Mouse (Mus musculus) midbrain, postnatal 0 days (tissue): ENCODE data around the gene Agrn. TPM values are rescaled to one million over a fixed set of nuclear protein-coding genes. Genes with fewer than 3 reads are reported as not detected.

ENCODE experiments used
- ATAC-seq: fragments of 200-750 bp; cut with Nextera tagmentation; 2 replicates; pipeline ENCODE4 v1.8.0; 2017; ENCODE audit warnings: moderate number of reproducible peaks, mild to moderate bottlenecking, moderate TSS enrichment, moderate library complexity; ENCODE audit not compliant: low FRiP score
- DNase-seq: peaks from one replicate; pipeline ENCODE4 v3.0.0-alpha.2; 2015; ENCODE audit warnings: low spot score
- H3K27ac ChIP-seq: fragments of 300-500 bp; sonication (generic); 2 replicates; pipeline ENCODE4 v1.5.1; 2014; ENCODE audit warnings: low read depth, mild to moderate bottlenecking, low read length, mixed read lengths
- H3K27me3 ChIP-seq: fragments of 300-500 bp; sonication (generic); 2 replicates; pipeline ENCODE4 v1.6.1; 2014; ENCODE audit warnings: low read length, control low read depth, mixed read lengths; ENCODE audit not compliant: insufficient read depth
- H3K36me3 ChIP-seq: fragments of 300-500 bp; sonication (generic); 2 replicates; pipeline ENCODE4 v1.6.1; 2014; ENCODE audit warnings: low read length, control low read depth, mixed read lengths; ENCODE audit not compliant: insufficient read depth
- H3K4me1 ChIP-seq: fragments of 300-500 bp; sonication (generic); 2 replicates; pipeline ENCODE4 v1.6.1; 2014; ENCODE audit warnings: mild to moderate bottlenecking, control low read depth, antibody characterized with exemption, low read length, mixed read lengths; ENCODE audit not compliant: insufficient read depth
- H3K4me2 ChIP-seq: fragments of 300-500 bp; sonication (generic); 2 replicates; pipeline ENCODE4 v1.6.1; 2014; ENCODE audit warnings: low read depth, mild to moderate bottlenecking, low read length, mixed read lengths; ENCODE audit not compliant: poor library complexity, severe bottlenecking
- H3K4me3 ChIP-seq: fragments of 300-500 bp; sonication (generic); 2 replicates; pipeline ENCODE4 v1.5.1; 2014; ENCODE audit warnings: low read depth, mild to moderate bottlenecking, low read length, moderate library complexity
- H3K9ac ChIP-seq: fragments of 300-500 bp; sonication (generic); replicated peaks from 2 replicates; pipeline ENCODE4 v1.6.1; 2014; ENCODE audit warnings: mild to moderate bottlenecking, low read length, moderate library complexity, mixed read lengths; ENCODE audit not compliant: poor library complexity, severe bottlenecking
- H3K9me3 ChIP-seq: fragments of 300-500 bp; sonication (generic); 2 replicates; pipeline ENCODE4 v1.6.1; 2016; ENCODE audit warnings: low read length, control low read depth
- CTCF ChIP-seq: IDR thresholded peaks from 2 replicates; pipeline ENCODE4 v1.5.1; 2016; ENCODE audit warnings: antibody characterized with exemption, mild to moderate bottlenecking
- WGBS: fragments of 180-500 bp; shearing (Covaris S2); extraction: QIAGEN DNeasy Blood & Tissue Kit; methylation state at CpG from one replicate; pipeline ENCODE4 v1.1.7; 2014; 5-methylcytosine and 5-hydroxymethylcytosine counted together
- polyA plus RNA-seq: library from polyadenylated mRNA; unstranded; fragments of >200 nt; fragmentation: Nextera tagmentation; extraction: Ambion mirVana; gene quantifications from 2 replicates; pipeline ENCODE4 v1.2.1, GENCODE M21; 2015
- total RNA-seq: library from RNA; depleted of rRNA; stranded (reverse); fragments of >200 nt; gene quantifications from 2 replicates; pipeline ENCODE4 v1.2.3, GENCODE M21; 2014

Gene Agrn
- total and polyA plus RNA-seq, 2 experiments from 2014 or later: 77.1 to 303 TPM

DNA sequence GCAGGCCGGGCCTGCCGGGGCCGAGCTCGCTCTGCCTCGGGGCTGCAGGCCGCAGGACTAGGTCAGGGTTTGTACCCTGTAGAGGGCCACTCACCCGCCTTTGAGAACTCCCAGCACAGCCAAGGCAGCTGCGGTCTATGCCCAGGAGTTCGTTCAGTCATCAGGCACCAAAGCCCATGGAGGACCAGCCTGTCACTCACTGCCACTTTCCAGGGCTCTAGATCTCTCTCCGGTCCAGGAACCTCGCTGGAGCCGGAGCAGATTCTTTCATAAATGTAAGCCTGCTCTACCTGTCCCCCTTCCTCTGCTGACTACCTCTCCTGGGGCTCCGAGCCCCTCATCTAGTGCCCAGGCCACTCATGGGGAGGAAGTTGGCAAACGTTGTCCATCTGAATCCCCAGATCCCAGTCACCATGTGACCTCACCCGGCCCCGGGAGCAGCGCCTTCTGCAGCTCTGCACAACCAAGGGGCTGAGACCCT, 36.8 kb upstream of the Agrn start:
- Histone ChIP-seq H3K9ac (peak overlapping the region; percentile 74), H3K9me3 (no peaks in the 10 kb centered on the region), H3K4me3 (peak overlapping the region; percentile 87), H3K27ac (peak overlapping the region; percentile 92), H3K36me3 (peaks cover 39% of the 10 kb centered on the region), H3K4me2 (peak overlapping the region; percentile 68), H3K27me3 (no peaks in the 10 kb centered on the region), H3K4me1 (peaks cover 4% of the 10 kb centered on the region)
- no peak for TF ChIP-seq CTCF
- DNase-seq: no peak
- no peak for ATAC-seq
- 2% methylated on average over 17 of the region's 17 CpGs for WGBS

DNA sequence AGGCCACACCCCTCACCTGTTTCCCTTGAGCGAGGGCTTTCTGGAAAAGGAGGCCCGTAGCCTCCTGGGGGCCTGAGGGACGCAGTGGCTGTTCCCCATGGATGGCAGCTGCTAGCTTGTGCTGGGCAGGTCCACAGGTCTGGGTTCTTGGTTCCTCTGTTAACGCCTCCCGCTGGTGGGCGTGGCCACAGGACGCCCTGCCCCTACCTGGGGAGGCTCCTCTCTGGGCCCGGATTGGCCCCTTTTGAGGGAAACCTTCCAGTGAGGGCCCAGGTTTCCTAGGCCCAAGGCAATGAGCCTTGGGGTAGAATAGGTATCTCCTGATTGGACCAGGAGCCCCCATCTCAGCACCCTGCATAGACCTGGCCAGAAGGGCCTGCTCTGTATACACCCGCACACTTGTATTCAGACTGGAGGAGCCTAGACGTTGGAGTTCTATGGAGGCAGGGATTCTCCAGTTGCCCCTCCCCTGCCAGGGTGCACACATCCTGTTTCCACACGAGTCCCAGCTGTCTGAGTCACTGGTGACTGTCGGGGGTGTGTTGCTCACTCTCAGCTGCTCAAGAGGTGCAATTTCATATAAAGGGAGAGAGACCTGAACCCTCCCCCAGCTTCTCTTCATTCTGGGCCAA, 31.2 kb upstream of the Agrn start:
- H3K4me2 ChIP-seq: no peak overlapping the region
- no peak overlapping the region for H3K27ac ChIP-seq
- ATAC-seq (no peak), DNase-seq (no peak)
- TF ChIP-seq CTCF: no peak
- H3K27me3 ChIP-seq: no peaks in the 10 kb centered on the region
- 22% methylated on average over 12 of the region's 12 CpGs for WGBS
- H3K9me3 ChIP-seq: no peaks in the 10 kb centered on the region
- H3K4me1 ChIP-seq: peaks cover 2% of the 10 kb centered on the region
- H3K36me3 ChIP-seq: peaks cover 36% of the 10 kb centered on the region
- H3K9ac ChIP-seq: no peak overlapping the region
- H3K4me3 ChIP-seq: no peak overlapping the region

- 30% methylated on average over 18 of the region's 18 CpGs for WGBS
- Histone ChIP-seq H3K4me3 (no peak overlapping the region), H3K9ac (no peak overlapping the region), H3K9me3 (no peaks in the 10 kb centered on the region), H3K27ac (no peak overlapping the region), H3K36me3 (peaks cover 36% of the 10 kb centered on the region), H3K27me3 (no peaks in the 10 kb centered on the region), H3K4me1 (no peaks in the 10 kb centered on the region), H3K4me2 (no peak overlapping the region)
- ATAC-seq (no peak), DNase-seq (peak; percentile 30)
- no peak for TF ChIP-seq CTCF
Measured at GRCm38 (mm10) chr4:156227752-156228392, 30.6 kb upstream of the Agrn start.

DNA sequence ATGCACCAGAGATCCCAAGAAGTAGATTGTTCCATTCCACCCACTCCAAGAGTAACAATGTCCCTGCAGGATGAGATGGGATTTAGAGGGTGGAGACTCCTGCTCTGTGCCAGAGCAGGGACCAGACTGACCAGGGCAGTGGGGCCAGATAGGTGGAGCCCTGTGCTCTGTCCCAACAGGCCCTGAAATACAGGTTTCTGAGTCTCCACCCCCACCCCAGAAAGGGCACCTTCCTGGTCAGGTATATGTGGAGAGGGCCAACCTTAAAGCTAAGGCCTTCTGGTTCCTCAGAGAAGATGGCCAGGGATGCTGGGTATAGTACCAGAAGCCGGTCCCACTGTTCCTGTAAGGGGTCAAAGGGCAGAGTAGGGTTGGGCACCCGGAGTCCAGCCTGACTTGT, 27.0 kb upstream of the Agrn start:
- TF ChIP-seq CTCF: no peak
- Histone ChIP-seq H3K4me3 (no peak overlapping the region), H3K27me3 (no peaks in the 10 kb centered on the region), H3K4me2 (no peak overlapping the region), H3K9me3 (no peaks in the 10 kb centered on the region), H3K36me3 (peaks cover 9% of the 10 kb centered on the region), H3K27ac (no peak overlapping the region), H3K9ac (no peak overlapping the region), H3K4me1 (no peaks in the 10 kb centered on the region)
- WGBS: 87% methylated on average over 2 of the region's 2 CpGs
- ATAC-seq (no peak), DNase-seq (no peak)

- DNase-seq (no peak), ATAC-seq (no peak)
- Histone ChIP-seq H3K9ac (no peak overlapping the region), H3K27ac (no peak overlapping the region), H3K27me3 (no peaks in the 10 kb centered on the region), H3K36me3 (no peaks in the 10 kb centered on the region; the same call in 1 of the 2 replicates), H3K9me3 (no peaks in the 10 kb centered on the region), H3K4me2 (no peak overlapping the region), H3K4me1 (no peaks in the 10 kb centered on the region), H3K4me3 (no peak overlapping the region)
- 93% methylated on average over 11 of the region's 11 CpGs for WGBS
- TF ChIP-seq CTCF: no peak
Measured at GRCm38 (mm10) chr4:156219936-156220335, 22.6 kb upstream of the Agrn start.

DNA sequence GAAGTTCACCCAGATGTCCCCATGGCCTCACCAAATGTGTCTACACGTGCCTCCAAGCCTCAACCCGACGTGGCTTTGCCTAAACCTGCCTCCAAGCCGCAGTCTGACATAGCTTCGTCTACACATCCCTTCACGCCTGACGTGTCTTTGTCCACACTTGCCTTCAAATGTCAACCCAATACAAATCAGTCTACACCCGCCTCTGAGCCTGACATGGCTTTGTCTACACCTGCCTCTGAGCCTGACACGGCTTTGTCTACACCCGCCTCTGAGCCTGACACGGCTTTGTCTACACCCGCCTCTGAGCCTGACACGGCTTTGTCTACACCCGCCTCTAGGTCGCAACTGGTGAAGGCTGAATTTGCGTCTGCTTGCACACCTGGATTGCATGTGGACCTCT, 20.6 kb upstream of the Agrn start:
- TF ChIP-seq CTCF: no peak
- DNase-seq (no peak), ATAC-seq (no peak)
- Histone ChIP-seq H3K9me3 (no peaks in the 10 kb centered on the region), H3K36me3 (no peaks in the 10 kb centered on the region; the same call in 1 of the 2 replicates), H3K27me3 (no peaks in the 10 kb centered on the region), H3K9ac (no peak overlapping the region), H3K4me3 (no peak overlapping the region), H3K4me2 (no peak overlapping the region), H3K27ac (no peak overlapping the region), H3K4me1 (no peaks in the 10 kb centered on the region)
- WGBS: 81% methylated on average over 16 of the region's 16 CpGs
